Mouse (Mus musculus): ENCODE measurements around the gene Ppih. TPM values are rescaled to one million over a fixed set of nuclear protein-coding genes. Genes with fewer than 3 reads are reported as not detected.

Ppih gene
- polyA plus RNA-seq, 1 experiment from 2014 or later = 52.6 TPM

Other genes starting within 250 kb of the Ppih start
- gene Slc2a1, start 211.8 kb downstream of the Ppih start, polyA plus RNA-seq (2014; fragmentation: Nextera tagmentation; extraction: Ambion mirVana) = 159 and 166 TPM in 2 replicates
- gene Zfp691, start 146.4 kb downstream of the Ppih start, polyA plus RNA-seq (2014; fragmentation: Nextera tagmentation; extraction: Ambion mirVana) = 11.2 and 12.0 TPM in 2 replicates
- gene Ermap, start 130.5 kb downstream of the Ppih start, polyA plus RNA-seq (2014; fragmentation: Nextera tagmentation; extraction: Ambion mirVana) = 0.88 and 1.2 TPM in 2 replicates
- 140 and 141 TPM in 2 replicates for gene Svbp, start 125.2 kb downstream of the Ppih start, polyA plus RNA-seq (2014; fragmentation: Nextera tagmentation; extraction: Ambion mirVana)
- gene Tmem269, start 102.3 kb downstream of the Ppih start, polyA plus RNA-seq (2014; fragmentation: Nextera tagmentation; extraction: Ambion mirVana) = 0.19 TPM in 1 of 2 replicates, not detected in the other
- gene AU022252, start 87.8 kb downstream of the Ppih start, polyA plus RNA-seq (2014; fragmentation: Nextera tagmentation; extraction: Ambion mirVana) = 24.8 and 25.1 TPM in 2 replicates
- gene P3h1, start 87.6 kb downstream of the Ppih start, polyA plus RNA-seq (2014; fragmentation: Nextera tagmentation; extraction: Ambion mirVana) = 40.9 and 42.0 TPM in 2 replicates
- not detected in 2 replicates for gene Cldn19, start 65.1 kb downstream of the Ppih start, polyA plus RNA-seq (2014; fragmentation: Nextera tagmentation; extraction: Ambion mirVana)
- 785 and 813 TPM in 2 replicates for gene Ybx1, start 25.9 kb downstream of the Ppih start, polyA plus RNA-seq (2014; fragmentation: Nextera tagmentation; extraction: Ambion mirVana)
- 4.0 and 4.6 TPM in 2 replicates for gene Ccdc30, start 95.0 kb upstream of the Ppih start, polyA plus RNA-seq (2014; fragmentation: Nextera tagmentation; extraction: Ambion mirVana)
- gene Ppcs, start 101.9 kb upstream of the Ppih start, polyA plus RNA-seq (2014; fragmentation: Nextera tagmentation; extraction: Ambion mirVana) = 31.5 and 35.7 TPM in 2 replicates
- gene Zmynd12, start 102.3 kb upstream of the Ppih start, polyA plus RNA-seq (2014; fragmentation: Nextera tagmentation; extraction: Ambion mirVana) = 0.31 and 0.45 TPM in 2 replicates
- gene Rimkla, start 172.1 kb upstream of the Ppih start, polyA plus RNA-seq (2014; fragmentation: Nextera tagmentation; extraction: Ambion mirVana) = 5.7 TPM in 2 replicates
- 23.0 and 25.8 TPM in 2 replicates for gene Foxj3, start 216.5 kb upstream of the Ppih start, polyA plus RNA-seq (2014; fragmentation: Nextera tagmentation; extraction: Ambion mirVana)
- 4.4 and 5.0 TPM in 2 replicates for gene Frg2f1, start 219.0 kb upstream of the Ppih start, polyA plus RNA-seq (2014; fragmentation: Nextera tagmentation; extraction: Ambion mirVana)